Mouse (Mus musculus) right cerebral cortex, adult 2 months (tissue): ENCODE measurements around the gene Irak3.
"Not testable (repeated sequence)": the region's sequence is repeated elsewhere in the genome, so short reads cannot be mapped to it uniquely, and the experiment has no call there.

Source experiments
- DNase-seq, 2 experiments: peaks; one replicate each; pipeline ENCODE4 v3.0.0; 2021 to 2022; ENCODE audit warnings: low spot score in 2 of 2

Gene Irak3

GRCm38 (mm10) chr10:120163490-120163889 lies 38.4 kb downstream of the Irak3 start:
- no peak for DNase-seq

GRCm38 (mm10) chr10:120162840-120163239 lies 39.1 kb downstream of the Irak3 start:
- no peak for DNase-seq

GRCm38 (mm10) chr10:120160533-120160932 lies 41.4 kb downstream of the Irak3 start:
- DNase-seq = no peak

- no peak for DNase-seq
These were observed 48.0 kb downstream of the Irak3 start for GRCm38 (mm10) chr10:120153911-120154310.

DNA sequence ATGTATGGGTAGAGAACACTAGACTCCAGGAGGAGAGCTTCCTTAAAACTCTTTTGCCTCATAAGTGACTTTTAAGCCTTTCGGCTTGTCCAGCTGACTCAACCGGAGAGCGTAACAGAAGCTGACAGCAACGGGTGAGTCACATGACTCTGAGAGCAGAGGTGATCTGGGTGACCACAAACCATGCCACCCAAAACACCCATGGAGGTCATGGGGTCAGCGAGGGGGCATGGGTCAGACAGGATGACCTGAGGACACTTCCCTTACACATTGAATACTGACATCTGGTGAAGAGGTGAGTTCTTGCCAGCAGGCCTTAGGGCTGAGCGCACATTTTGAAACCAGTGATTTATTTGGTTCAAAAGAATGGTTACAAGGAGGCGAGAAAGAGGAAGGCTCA lies 50.3 kb downstream of the Irak3 start:
- no peak for DNase-seq

DNA sequence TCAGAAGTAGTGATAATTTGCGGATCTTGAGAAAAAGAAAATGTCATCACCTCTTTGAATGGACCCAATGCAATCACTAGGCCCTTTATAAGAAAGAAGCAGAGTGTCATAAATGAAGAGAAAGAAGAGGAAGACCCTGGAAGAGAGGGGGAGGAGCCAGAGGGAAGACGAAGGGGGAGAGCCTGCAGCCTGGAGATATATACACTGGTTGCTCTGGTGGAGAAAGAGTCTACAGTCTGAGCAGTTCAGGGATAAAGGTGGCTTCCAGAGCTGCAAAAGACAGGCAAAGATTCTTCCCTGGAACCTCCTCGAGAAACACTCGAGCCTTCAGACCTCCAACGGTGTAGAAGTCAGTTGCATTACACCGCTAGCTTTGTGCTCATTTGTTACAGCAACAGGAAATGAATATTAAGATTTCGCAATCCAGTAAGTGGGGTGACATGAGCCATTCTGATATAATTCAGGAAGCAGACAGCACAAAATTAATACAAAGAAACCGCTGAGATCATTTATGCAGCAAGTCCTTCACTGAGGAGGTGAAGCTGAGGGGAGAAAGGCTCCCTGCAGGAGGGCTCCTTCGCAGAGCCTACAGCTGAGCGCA lies 60.9 kb downstream of the Irak3 start:
- DNase-seq = no peak

DNA sequence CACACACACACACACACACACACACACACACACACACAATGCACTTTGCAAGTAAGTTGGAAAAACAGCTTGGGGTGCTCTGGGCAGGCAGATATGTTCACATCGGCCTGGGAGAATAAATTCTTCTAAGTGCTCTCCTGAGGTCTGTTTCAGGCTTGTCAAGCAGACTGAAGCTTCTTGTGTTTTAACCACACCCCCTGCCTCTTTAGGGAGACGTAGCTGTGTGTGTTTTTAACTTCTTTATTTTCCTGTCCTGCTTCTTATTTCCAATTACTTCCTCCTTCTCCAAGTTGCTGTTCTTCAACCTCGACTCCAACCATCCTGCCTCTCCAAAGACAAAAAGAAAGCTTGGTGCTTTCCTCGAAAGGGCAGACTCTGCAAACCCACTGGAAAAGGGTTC lies 61.7 kb downstream of the Irak3 start:
- no peak for DNase-seq

DNA sequence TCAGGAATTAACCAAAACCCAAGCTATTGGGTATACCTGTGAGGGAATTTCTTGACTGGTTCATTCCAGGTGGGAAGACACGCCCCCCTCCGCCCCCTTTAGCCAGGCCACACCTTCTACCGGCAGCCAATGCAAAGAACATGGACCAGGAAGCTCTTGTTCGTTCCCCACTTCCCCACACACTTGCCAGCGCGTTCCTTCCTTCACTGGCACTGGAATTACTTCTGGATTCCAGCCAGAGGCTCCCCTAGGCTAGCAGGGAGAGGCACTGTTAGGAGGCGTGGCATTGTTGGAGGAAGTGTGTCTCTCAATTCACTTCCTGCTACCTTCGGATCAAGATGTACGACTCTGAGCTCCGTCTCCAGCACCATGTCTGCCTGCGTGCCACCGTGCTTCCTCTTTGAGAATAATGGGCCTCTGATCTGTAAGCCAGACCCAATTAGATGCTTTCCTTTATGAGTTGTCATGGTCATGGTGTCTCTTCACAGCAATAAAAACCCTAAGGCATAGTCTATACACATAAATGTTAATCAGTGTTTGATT lies 65.8 kb downstream of the Irak3 start:
- DNase-seq = no peak

DNA sequence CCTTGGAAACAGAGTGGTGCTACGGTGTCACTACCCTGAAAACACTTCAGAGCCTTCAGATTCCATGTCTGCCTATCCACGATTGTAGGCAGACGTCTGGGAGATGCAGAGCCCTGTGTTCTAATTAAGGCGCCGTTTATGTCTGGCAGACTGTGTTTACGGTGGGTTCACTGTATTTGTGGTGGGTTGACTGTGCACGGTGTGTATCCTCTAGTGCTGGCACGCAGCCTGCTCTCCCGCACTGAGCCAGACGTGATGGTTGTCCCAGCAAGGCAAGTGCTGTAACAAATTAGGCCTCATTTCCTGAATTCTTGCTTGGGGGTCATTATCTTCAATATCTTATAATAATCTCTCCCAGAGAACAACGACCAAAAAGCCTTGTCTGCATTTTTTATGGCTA lies 68.2 kb downstream of the Irak3 start:
- DNase-seq = peak; percentile 4 to 8

DNA sequence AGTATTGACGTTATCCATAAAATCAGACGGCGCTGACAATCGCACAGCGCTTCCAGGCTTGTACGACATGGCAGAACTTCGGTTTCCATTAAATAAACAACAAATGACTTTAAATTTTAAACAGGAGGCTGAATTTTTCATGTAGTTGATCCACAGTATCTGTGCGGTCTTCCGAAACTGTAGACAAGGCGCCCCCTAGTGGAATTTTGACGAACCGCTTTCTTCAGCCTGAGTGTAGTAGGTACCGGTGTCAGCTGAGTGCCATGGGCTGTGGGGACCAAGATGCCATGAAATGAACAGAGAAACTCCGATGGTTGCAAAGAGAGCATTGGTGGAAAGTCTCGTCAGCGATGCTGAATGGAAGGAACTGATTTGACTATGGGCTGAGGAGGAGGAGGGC lies 71.3 kb downstream of the Irak3 start:
- peak; percentile 64 to 70 for DNase-seq

DNA sequence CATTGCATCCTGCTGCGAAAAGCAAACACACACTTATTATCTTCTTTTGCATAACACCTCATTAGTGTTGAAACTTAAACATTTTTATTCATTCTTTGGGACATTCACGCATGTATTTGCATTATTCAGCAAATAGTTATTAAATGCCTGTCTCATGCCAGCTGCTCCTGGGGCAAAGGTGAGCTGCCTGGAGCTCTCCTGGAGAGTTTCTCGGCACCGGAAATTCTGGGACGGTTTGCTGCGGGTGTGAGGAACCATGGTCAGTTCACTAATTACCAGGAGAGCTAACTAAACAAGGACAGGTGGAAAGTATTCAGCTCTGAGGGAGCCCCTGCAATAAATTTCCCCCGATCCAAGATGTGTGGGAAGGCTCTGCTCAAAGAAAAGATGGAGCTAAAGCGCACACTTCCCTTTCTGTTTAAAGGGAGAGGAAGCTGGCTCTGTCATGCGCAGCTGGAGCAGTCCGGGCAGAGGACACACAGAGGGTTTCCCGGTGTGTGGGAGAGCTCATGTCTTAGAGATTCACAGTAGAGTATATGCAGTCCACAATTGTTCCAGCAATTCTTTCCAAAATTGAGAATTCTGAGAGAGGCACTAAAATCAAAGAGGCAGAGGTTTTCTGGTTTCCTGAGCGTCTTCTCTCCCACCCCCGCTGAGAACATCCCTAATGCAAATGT lies 73.2 kb downstream of the Irak3 start:
- DNase-seq = peak in 1 of 2 experiments; percentile 7

- DNase-seq = no peak
These were observed 76.5 kb downstream of the Irak3 start for GRCm38 (mm10) chr10:120125465-120125857.

GRCm38 (mm10) chr10:120124801-120125464 lies 77.0 kb downstream of the Irak3 start:
- peak; percentile 89 to 92 for DNase-seq

- DNase-seq = no peak
These were observed 78.2 kb downstream of the Irak3 start for GRCm38 (mm10) chr10:120123721-120124120.

DNA sequence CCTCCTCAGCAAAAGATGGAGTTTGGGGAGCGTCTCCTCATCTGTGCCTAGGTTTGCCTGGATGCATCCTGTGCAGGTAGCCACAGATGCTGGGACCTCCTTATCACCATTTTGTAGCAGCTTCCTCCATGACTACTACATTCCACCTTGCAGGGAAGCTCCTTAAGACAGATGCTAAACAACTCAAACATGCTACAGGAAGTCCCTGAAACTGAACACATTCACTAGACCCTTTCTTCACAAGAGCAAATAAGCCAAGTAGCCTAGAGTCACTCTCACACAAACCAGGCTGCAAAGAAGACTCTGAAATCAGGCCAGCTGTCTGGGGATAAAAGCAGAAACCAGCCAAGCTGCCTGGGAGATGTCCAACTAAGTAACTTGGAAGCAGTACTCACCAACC lies 86.7 kb downstream of the Irak3 start:
- DNase-seq = no peak

- DNase-seq = no peak
These were observed 87.4 kb downstream of the Irak3 start for GRCm38 (mm10) chr10:120114493-120114892.

- DNase-seq = no peak
These were observed 88.0 kb downstream of the Irak3 start for GRCm38 (mm10) chr10:120113980-120114379.

DNA sequence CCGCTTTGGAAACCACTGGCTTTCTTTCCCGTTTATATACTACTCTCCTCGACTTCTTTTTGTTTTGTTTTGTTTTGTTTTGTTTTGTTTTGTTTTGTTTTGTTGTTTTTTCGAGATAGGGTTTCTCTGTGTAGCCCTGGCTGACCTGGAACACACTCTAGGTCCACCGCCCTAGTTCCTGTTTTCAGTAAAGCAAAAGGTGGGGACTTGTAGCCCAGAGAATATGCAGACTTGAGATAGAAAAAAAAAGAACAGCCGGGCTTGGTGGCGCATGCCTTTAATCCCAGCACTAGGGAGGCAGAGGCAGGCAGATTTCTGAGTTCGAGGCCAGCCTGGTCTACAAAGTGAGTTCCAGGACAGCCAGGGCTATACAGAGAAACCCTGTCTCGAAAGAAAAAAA lies 88.4 kb downstream of the Irak3 start:
- DNase-seq = not testable (repeated sequence)

DNA sequence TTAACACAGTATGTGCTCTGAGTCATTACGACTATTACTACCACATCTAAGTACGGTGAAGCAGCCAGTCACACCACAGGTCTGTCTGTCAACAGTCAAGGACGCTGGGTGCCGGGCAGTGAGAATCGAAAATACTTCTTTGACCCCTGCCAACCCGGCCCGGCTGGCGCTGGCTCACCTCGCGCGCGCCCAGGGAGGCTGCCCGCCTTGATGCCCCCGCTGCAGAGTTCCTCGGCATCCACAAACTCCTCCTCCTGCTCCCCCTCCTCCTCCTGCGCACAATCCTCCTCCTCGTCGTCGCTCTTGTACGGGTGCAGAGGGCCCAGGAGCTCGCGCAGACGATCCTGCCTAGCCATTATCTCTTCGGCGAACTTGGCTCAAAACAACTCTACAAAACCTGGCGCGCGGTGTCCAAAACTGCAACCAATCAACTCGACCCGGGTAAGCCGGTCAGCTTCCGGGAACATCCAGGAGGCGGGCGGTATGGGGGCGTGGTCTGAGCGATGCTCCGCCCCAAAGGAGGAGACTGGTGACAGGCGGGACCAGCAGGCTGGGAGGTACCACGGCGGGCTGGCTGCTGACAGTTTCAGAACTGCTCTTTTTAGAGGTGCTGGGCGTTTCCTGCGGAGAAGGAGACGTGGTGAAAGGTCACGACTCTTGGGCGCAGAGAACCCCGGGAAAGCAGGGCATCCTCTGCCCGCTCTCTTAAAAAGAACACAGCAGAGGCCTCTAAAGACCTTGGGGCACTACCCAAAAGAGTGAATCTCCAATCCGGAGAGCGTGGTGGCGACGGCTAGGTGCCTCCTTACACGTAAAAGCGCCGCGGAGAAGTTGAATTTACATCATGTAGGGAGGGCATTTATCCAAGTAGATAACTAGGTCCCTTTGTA lies 89.2 kb downstream of the Irak3 start, which contains the start of gene Helb:
Helb (minus strand) TSS at position 481 of the 890 bp plus-strand sequence.
- peak; percentile 94 to 95 for DNase-seq

DNA sequence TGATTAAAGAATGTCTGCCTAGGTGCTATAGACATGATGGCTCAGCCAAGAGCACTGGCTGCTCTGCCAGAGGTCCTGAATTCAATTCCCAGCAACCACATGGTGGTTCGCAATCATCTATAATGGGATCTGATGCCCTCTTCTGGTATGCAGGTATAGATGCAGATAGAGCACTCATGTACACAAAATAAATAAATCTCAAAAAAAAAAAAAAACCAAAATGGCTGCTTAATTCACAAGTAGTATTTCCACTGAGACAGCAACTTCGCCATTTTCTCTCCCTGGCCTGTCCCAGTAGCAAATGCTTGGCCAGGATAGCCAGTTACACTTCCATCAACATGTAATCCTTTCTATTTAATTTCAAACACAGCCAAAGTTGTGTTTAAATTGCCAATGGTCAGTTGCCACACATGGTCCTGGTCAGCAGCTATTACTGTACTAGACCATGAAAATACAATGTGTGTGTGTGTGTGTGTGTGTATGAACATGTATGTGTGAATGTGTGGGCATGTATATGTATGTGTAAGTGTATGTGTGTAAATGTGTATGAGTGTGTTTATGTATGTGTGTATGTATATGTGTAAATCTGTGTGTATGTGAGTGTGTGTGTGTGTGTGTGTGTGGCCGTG lies 90.1 kb downstream of the Irak3 start:
- no peak for DNase-seq

DNA sequence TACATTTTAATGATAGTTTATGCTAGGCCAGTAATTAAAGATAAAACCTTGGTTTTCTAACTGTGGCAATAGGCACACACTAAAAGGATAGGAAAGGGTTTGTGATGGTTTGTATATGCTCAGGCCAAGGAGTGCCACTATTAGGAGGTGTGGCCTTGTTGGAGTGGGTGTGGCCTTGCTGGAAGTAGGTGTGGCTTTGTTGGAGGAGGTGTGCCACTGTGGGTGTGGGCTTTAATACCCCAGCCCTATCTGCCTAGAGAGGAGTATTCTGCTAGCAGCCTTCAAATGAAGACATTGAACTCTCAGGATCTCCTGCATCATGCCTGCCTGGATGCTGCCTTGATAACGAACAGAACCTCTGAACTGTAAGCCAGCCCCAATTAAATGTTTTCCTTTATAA lies 101.1 kb downstream of the Irak3 start:
- DNase-seq = no peak
